Mouse (Mus musculus) small intestine, adult 2 months (tissue): ENCODE data around the gene Dglucy.

ENCODE experiments used
- CTCF ChIP-seq: fragments of 200-500 bp; IDR thresholded peaks from 2 replicates; pipeline ENCODE4 v1.5.1; 2012; ENCODE audit warnings: low read depth, mild to moderate bottlenecking, control low read depth, inconsistent platforms, low read length, moderate library complexity, mixed read lengths; ENCODE audit not compliant: insufficient replicate concordance, insufficient read length; ENCODE audit errors: extremely low read depth
- POLR2A ChIP-seq: fragments of 200-500 bp; IDR thresholded peaks from 2 replicates; pipeline ENCODE4 v1.6.1; 2012; ENCODE audit warnings: low read depth, mild to moderate bottlenecking, control low read depth, inconsistent platforms, low read length, moderate library complexity

- TF ChIP-seq CTCF, result no peak
- no peak for TF ChIP-seq POLR2A
Measured at GRCm38 (mm10) chr12:100862272-100862671, 83.4 kb downstream of the Dglucy start.
